Mouse (Mus musculus): ENCODE data around the gene Cyp1a1.

Gene Cyp1a1

DNA sequence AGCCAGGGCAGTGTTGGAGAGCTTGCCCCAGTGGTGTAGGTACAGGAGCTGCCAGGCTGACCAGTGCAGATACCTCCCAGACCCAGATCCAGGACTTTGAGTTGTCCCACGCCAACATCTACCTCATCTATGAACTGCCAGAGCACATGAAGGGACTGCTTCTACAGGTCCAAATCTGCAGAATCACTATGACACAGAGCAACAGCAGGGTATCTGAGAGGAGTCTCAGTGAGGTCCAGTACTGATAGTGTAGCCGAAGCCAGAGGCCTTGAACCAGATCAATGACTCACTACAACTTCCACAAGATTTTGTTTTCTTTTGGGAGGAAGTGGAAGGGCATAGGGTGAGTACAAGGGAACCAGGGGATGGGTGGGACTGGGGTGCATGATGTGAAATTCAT, at the start of gene Cyp1a1:
Gene Cyp1a1 (plus strand): TSS at position 178 of the 400 bp plus-strand sequence.
- no peak for DNase-seq

DNA sequence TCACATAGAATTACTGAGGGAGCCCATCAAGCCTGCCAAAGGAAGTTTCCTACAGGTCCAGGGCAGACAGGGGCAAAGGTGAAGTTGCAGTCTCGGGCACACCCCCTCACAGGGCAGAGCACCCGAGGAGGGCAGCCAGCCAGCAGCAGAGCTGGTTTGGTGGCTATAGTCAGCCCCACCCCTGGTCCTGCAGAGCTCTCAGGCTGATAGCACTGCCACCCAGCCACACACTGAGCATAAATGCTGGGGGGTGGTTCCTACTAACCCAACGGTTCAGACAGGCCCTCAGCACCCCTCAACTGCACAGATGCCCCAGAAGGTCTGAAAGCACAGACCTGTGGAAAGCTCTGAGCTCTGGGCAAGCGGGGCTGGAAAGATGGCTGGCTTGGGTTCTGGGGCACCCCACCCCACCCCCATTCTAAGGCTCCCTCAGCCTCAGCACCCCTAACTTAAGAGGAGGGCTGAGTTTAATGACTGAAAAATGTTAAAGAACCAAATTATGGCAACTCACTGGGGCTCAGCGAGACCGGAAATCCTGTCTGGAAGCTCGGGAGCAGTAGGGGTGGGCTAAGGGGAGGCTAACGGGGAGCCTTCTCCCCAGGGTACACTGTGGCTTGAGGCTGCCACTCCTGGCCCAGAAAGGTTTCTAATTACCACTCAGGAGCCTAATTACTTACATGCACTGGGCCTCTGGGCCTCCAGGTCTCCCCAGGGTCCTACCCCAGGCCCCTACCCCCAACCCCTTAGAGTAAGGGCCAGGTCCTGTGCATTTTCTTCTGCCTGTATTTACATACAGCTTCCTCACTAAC, 48.9 kb upstream of the Cyp1a1 start:
- peak in 1 of 2 experiments; percentile 57 for DNase-seq

DNA sequence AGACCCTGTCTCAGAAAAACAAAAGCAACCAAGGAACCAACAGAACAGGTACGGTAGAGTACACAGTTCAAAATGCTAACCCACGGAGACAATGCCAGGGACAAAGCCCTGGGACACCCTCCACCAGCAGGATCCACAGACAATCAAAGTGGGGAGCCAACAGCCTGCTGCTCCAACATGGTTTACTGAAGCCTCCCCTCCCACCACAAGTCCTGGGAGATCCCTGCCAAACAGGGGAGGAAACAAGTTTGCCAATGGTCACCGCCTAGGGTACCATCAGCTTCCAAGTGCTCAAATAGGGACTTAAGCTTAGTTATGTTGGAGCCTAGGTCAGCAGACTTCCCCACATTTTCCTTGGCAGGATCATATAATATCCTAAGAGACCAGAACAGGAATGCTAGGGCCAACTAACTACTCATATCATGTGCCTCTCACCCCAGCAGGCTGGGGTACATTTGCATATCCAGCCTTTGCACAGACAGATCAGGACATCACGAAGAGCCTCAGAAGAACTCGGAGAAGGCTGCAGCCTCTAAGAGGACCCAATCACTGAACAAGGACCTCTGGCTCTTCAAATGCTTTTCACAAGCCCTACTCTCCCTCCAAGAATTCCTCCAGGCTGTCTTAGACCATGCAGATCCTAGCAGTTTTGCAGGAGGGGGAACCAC, 47.9 kb upstream of the Cyp1a1 start:
- DNase-seq: peak in 1 of 2 experiments; percentile 16

DNA sequence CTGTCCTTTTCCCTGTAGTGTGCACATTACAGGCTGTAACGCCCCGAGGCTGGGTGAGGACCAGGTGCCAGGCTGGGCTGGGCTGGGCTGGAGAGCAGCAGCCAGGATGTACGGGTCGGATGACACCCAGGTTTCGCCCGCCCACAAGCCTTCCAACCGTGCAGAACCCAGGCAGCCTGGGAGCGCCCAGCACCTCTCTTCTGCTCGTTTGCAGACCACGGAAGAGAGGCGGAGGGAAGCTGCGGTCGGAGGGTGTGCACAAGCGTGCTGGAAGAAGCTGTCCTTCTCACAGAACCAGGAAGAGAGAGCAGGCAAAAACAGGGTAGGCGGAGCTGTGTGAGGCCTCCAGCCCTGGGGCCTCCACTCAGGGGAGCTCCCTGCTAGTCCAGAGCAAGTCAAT, 47.3 kb upstream of the Cyp1a1 start:
- DNase-seq: peak; percentile 91 to 95

DNA sequence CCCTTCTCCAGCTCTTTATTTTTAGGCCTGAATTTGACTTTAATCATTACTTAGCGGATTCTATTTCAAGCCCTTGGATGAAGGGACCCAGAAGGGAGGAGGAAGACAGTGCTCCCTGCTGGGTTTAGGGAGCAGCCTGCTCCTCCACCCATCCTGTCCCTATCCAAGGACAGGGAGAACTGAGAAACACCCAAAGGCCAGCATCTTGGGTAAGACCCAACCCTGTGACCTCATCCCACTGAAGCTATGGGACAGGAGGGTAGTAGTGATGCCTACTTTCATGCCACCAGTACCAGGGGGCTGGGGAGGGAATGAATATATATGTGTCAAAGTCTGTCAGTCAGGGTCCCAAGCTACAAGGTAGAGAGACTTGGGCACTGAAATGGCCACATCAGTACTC, 46.7 kb upstream of the Cyp1a1 start:
- DNase-seq: peak in 1 of 2 experiments; percentile 14

DNA sequence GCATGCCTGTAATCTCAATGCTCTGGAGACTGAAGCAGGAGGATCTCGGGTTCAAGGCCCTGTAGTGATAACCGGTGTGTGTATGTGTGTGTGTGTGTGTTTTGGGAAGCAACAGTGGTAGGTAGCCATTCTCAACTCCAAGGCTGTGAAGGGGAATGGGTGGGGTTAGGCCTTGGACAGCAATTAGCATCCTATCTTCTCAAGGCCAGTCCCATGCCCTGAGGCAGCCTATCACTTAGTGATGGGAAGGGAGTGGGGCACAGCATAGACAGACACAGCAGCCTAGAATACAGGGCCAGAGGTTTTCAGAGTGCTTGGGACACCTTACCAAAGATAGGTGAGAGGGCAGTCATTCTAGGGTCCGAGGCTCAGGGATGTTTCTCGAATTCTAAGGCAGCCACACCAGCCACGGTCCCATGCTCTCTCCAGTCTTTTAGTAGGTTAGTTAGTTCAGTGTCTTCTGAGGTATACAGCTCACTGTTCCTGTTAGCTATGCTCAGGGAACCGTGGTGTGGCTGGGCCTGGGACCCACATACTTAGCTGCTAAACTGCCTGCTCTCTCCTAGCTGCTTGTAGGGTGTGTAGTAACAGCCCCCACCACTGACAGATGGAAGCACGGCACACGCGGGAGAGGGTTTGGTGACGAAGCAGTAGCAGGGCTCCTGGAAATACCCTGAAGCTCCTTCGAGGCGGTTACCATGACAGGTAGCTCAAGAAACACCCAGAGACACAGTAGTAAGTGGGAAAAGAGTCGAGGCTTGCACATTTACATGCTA, 45.8 kb upstream of the Cyp1a1 start:
- peak in 1 of 2 experiments; percentile 36 for DNase-seq

DNA sequence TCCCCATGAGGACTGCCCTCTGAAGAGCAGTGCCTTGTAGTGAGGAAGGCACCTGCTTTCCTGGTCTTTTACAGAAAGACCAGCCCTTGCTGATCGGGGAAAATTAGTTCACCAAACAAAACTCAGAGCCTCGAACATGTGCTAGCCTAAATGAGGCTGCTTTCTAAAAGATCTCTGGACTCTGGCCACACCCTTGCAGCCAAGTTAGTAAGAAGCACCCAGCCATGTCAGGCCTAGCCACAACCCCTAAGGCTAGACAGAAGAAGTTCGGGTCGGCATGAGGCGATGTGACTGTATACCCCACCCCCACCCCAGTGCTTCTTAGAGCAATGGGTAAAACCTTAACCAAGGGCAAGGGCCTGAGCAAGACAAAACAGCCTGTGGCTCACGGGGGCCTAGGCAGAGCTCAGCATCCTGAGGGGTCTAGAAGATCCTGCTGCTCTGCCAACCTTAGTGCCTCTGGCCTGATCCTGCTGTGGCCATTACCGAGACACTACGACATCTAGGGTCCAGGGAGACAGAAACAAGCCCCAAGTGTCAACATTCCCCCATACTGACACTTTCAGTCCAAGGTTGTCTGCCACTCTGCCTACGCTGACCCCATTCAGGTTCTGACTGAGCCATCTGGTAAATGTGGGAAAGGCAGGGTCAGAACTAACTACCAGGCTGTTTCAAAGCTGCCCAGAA, 44.4 kb upstream of the Cyp1a1 start:
- peak in 1 of 2 experiments; percentile 29 for DNase-seq

DNA sequence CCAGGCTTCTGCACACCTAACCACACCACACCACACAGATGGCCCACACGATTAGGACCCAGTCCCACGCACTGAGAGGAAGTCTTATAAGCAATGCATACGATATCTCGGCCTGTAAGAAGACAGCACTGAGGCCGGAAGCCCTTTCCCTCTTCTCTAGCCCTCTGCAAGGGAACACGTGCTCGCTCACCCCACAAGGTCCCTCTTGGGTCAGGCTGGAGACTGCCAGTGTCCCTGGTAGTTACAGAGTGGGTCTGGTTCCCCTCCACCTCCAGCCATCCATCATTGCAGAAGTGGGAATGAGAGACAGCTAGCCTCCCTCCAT, 43.9 kb upstream of the Cyp1a1 start:
- peak; percentile 55 to 70 for DNase-seq

DNA sequence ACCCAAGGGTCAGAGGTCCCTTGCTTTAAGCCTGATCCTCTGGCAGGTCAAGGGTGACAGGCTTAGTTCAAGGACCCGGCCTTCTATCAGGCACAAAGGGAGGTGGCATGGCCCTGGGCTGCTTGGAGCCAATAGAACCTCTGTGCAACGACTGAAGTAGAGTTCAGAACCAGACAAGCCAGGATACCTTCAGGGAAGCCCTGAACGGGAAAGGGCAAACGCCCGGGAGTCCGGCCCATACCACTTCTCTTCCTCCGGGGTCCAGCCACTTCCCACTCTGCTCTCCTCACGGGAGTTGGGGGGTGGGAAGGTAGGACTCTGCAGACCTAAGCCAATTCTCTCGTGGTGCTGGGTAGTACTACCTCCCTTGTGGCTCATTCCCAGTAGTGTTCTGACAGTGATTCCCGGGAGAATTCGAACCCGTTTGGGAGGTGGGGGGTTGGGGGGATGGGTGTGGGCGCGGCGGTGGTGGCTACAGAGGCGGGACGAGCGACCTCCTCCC, 43.2 kb upstream of the Cyp1a1 start:
- DNase-seq: peak in 1 of 2 experiments; percentile 35

DNA sequence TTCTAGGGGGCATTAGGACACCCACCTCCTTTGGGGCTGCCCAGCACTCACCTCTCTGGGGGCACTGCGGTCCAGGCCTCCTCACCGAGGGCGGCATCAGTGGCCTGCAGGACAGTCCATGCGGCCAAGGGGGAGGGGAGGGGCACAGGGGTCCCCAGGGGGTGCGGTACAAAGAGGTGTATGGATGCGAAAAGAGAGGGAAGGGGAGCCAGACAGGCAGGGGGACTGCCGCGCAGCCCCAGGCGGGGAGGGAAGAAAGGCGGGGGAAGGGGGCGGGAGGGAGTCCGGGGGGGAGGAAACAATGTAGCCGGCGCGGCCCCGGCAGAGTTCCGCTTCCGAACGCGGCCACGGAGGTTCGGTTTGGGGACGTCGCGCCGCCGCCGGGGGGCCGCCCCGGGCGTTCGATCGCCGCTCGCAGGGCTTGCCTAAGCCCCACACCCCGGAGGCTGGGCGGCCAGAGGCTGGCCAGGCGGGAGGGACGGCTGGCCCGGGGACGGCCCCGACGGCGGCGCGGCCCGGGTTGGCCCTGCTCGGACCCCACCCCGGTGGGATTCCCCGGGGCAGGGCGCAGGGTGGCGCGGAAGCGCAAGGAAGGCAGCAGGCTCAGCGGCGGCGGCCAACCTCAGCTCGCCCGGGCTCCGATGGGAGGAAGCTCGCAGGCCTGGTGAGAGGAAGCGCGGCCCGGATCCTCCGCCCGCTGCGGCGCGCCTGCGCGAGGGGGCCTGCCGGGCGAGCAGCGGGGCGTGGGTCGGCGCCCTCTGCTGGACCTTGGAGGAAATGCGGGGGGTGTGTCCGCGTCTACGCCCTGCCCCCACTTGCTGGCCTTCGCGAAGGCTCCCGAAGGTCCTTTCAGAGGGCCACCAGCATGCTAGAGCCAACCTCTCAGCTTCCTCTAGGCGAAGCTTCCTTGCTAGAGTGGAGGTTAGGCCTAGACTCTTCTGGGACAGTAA, 42.5 kb upstream of the Cyp1a1 start:
- peak; percentile 93 for DNase-seq

DNA sequence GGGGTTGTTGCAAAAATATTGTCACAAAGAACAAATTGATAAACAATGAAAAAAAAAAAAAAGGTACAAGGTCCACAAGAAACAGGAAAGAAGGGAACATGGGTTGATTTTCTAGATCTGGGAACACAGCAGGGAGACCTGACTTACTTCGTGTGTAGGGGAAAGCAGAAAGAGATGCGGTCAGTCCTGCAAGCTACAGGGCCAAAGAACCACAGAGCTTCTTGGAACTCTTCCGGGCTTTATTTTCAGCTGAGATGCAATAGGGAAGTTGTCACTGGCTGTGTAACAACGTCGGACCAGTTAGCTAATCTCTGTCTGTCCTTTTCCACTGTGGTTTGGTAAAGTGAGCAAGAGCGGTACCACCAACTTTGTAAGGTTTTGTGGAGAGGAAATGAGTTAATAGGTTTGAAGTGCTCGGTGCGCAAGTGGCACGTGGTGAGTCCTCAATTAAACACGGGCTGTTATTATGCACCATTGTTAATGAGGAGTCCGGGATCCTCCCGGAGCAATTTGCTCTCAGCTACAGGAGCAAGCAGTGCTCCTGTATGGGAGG, 41.1 kb upstream of the Cyp1a1 start:
- DNase-seq: peak; percentile 20 to 23

DNA sequence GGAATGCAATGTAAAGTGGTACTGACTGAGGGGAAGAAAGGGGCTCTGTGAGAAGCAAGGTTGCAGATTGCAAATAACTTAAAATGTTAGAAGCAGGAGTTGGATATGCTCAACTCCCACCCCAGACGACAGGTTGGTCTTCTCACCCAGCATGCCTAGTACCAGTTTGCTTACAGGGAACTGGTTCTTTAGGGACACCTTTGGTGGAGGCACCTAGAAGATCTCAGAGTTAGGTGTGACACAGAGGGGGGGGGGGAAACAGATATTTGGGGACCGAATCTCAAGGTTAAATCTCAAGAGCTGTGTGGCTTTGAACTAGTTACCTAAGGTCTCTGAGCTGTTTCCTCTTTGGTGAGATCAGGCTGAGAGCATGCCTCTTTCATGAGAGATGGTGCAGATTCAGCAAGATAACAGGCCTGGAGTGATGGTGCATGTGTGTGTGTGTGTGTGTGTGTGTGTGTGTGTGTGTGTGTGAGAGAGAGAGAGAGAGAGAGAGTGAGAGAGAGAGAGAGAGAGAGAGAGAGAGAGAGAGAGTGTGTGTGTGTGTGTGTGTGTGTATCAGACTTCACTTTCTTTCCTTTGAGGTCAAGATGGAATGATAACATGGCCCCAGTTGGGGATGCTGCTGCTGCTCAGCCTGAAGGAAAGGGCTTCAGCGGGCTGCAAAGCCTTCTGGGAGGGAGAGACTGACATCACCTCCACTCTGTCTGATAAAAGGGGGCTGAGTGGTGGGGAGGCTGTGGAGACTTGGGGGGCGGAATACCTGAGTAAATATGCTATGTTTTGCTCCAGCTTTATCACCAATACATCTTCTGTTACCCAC, 40.2 kb upstream of the Cyp1a1 start:
- DNase-seq: peak; percentile 49 to 74

DNA sequence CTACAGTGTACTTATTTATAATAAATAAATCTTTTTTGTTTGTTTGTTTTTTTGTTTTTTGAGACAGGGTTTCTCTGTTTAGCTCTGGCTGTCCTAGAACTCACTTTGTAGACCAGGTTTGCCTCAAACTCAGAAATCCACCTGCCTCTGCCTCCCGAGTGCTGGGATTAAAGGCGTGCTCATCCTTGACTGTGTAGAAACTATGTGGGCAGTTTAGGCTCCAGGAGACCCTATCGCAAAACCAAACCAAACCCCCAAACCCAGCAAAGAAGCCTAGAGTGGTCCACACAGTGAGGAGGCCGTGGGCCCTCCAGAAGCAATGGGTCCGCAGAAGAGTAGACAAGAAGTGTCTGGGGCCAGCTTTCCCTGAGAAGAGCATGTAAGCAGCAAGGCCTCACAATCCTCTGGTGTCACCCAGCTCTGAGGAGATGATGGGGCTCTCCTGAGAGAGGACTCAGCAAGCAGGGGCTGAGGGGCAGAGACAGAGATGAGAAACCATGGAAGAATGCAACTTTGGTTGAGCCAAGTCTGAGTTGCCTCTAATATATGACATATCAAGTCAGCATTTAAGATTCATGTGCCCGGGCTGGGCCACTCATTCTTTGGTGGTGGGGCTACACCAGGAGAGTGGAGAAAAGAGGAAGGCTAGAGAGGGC, 37.5 kb upstream of the Cyp1a1 start:
- peak in 1 of 2 experiments; percentile 21 for DNase-seq

DNA sequence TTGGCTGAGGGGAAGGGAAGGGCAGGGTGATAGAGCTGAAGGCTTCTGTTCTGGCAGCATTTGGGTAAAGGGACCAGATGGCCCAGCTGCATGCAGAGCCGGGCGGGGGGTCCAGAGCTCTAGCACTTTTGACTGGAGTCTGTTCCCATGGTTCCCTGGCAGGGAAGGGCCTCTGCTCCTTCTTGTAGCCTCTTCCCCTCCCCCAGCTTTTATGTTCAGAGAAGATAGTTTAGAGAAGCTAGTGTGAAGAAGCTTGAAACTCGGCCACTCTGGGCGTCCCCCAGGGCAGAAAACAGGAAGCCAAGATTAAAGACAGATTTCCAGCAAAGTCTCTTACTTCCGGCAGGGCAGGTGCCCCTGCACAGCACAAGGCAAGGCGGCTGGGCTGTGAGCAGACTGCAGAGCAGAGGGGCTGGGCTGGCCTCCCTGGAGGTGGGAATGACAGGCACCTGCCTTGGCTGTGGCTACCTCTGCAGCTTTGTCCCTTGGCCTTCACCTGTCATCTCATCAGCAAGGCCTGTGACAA, 36.9 kb upstream of the Cyp1a1 start:
- DNase-seq: peak; percentile 73 to 81

DNA sequence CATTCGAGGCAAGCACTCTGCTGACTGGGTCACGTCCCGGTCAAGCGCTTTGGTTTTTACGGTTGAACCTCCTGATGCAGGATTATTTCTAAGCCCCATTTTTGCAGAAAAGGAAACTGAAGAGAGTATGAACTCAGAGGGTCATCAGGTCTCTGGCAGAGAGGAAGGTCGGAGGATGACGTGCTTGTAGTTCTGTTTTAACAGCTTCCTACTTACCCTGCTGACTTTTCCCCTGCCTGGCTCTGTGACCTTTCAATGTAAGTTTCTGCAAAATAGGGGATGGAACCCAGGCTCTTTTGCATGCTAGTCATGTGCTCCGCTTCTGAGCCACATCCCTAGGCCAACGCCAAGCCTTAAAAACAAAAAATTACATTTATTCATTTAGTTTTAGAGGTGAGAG, 35.4 kb upstream of the Cyp1a1 start:
- DNase-seq: peak; percentile 7 to 20

DNA sequence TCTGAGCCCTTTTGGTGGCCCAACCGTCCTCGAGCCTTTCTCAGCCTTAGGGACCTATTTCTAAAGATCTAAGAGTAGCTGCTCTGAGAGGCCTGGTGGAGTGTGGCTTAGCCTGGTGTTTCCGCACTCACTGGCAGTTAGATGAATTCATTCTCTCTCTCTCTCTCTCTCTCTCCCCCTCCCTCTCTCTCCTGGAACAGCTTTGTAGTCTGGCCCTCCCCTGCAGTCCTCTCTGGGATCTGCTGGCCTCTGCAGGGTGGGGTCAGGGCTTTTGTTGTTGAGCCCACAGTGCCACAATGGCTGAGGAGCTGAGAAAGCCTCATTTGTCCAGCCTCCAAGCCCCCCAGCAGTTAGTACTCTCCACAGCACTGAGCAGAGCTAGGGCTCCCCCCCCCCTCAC, 34.9 kb upstream of the Cyp1a1 start:
- DNase-seq: peak; percentile 39 to 53

DNA sequence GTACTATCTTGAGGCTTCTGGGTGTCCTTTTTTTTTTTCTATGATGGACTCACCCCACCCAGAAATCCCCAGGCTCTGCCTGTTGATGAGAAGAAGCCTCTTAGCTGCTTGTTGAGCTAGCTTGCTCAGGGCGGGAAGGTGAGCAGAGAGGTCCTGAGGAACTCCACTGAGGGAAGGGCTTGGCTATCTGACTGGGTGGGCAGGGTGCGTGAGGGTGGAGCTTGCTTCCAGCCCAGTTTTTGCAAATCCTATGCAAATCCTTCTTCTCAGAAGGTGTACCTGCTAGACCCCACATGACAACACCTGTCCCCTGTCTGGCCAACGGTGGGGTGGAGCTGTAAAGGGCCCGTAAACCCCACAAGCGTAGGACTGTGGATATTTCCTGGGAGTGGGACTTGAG, 34.4 kb upstream of the Cyp1a1 start, which contains the start of gene Csk:
Gene Csk (minus strand): TSS at position 349 of the 400 bp plus-strand sequence.
- DNase-seq: peak; percentile 21 to 23

DNA sequence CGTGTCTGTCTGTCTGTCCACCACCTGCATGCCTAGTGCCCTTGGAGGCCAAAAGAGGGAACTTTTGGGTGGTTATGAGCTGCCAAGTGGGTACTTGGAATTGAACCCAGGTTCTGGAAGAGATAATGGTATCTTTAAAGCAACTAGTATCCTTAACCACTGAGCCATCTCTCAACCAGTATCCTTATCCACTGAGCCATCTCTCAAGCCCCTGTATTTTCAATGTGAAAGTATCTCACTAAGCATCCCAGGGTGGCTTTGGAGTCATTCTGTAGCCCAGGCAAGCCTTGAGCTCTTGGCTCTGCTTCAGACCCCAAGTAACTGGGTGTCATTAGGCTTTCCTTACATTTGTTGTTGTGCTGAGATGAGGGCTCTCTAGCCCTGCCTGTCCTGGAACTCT, 32.8 kb upstream of the Cyp1a1 start:
- no peak for DNase-seq

DNA sequence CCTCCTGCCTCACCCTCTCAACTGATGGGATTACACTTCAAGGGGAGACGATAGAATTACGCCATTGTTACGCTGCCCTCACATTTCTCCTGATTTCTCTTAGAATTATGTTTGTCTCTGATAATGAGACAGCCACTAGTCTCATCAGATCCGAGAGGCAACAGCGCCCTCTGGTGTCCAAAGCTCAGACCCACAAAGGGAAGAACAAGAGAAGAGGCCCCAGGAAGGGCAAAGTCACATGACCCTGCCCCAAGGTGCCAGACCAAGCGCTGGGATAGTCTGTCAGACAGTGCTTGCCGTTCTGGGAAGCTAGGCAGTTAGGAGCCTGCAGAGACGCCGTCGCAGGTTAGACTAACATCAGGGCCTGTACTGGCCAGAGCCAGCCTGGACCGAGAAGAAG, 32.0 kb upstream of the Cyp1a1 start:
- peak; percentile 93 to 97 for DNase-seq
